Mouse (Mus musculus) 416B (cell line): ENCODE measurements around the gene Slco1a5.
"Not testable (repeated sequence)": the region's sequence is repeated elsewhere in the genome, so short reads cannot be mapped to it uniquely, and the experiment has no call there.

Experiments used
- DNase-seq: peaks from one replicate; pipeline ENCODE4 v3.0.0; 2011; ENCODE audit warnings: low read depth

The Slco1a5 gene

DNA sequence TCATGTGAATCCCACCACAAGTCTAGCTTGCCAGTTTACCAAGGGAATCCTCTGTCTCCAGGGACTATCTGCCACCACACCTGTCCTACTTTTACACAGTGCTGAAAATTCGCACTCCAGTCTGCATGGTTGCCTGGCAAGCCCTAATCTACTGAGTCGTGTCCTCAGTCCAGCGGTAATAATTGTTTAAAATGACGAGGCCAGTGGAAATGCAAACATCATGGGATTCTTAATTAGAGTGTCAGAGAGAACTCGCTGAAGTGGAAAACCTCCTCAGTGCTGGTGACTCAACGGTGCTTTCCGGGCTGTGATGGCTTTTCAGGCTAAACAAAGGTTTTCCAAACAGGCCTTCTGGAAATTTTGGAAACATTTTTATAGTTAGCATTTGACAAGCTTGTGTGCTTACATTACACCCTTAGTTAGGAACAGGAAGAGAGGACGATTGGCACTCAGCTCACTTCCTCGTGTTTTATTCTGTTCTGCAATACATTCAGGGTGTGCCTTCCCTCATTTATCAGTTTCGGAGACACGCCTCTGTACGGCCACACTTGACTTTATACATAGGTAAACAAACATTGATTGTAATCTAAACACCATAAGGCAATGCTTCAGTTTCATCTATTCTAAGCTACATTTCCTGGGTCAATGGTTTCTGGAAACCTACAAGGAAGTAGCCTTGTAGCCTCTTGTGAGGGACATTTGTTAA, 33.2 kb downstream of the Slco1a5 start:
- no peak for DNase-seq

DNA sequence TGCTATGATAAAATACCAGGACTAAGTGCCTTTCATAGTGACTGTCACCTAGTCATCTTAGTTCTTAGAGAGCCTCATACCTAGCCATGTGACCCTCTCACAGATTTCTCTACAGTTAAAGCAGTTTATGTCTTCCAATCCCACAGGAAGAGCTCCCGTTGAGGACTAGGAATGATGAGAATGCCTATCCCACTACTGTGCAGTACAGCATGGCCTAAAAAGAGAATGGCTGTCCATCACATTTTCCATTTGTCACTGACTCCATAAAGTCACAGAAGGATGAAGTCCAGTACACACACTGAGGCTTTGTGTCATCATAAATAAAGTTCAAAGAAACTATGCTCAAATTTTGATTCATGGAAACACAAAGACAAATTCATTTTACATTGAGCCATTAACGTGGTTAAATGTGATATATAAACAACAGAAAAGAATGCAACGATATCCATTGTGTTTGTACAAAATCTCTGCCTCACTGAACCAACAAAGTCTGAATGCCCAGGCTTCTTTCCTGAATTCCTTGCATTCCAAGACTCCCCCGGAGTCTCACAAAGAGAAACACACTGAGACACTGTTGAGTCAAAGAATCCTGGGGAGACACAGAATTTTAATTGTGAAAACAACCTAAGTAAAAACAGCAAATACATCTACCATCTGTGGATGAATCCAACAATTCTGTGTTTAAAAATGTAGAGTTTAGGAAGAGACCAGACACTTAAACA, 46.9 kb downstream of the Slco1a5 start:
- DNase-seq = no peak

DNA sequence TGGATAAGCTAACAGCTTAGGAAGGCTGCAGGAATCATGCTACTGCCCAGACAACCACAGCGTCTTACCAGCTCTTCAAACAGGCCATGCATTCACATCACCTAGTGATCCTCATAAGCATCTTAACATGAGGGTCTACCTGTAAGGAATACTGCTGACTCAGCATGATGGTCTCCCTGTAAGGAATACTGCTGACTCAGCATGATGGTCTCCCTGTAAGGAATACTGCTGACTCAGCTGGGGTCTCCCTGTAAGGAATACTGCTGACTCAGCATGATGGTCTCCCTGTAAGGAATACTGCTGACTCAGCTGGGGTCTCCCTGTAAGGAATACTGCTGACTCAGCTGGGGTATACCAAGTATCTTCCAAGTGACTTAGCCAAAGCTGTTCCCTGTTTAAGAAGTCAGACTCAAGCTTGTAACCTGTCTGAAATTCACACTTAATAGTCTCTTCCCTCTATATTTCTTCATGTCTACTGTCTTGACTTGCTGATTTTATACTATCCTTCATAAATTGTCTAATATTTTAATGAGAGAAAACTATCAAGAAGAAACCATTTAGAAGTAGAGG, 72.0 kb downstream of the Slco1a5 start:
- not testable (repeated sequence) for DNase-seq

DNA sequence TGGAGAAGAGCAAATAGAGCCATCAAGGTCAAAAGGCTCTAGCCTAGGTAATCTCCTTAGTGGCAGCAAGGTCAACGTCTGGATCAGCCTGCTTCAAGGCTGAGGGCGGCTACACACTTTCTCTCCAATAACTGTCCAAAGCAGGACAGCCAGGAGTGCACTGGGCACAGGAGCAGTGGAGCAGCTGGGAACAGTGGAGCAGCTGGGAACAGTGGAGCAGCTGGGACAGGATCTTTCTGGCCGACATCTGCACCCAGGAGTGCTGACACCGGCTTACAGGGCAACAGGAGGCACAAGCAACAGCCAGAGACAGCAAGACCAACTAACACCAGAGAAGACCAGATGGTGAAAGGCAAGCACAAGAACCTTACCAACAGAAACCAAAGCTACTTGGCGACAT, 77.7 kb downstream of the Slco1a5 start:
- DNase-seq = no peak

DNA sequence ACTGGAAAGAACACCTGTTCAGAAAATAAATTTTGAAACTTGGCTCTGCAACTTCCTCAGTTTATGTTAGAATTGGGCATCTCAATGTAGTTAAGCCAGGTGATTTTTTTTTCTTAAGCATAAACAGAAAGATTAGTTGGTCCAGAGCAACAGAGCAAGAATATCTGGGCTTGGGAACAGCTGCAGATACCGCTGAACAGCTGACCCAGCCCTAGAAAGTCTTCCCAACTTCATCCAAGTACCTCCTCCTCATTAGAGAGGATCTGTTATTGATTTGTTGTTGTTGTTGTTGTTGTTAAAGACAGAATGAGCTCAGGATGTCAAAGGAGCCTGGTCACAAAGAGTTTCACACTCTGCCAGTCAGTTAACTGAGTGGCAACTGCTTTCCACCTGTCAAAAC, 83.3 kb downstream of the Slco1a5 start:
- no peak for DNase-seq

DNA sequence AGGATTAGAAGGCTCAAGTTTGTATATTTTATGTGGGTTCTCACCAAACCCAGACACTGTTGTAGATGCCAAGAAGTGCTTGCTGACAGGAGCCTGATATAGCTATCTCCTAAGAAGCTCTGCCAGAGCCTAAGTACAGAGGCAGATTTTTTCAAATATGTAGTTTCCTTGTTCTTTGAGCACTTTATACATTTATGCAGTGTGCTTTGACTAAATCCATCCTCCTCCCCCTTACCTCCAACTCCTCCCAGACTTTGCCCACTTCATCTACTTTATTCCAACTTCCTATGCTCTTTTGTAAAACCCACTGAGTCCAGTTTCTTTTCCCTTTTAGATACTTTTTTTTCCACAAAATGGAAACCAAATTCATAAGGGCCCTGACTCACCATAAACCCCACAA, 102.6 kb downstream of the Slco1a5 start:
- DNase-seq = no peak

DNA sequence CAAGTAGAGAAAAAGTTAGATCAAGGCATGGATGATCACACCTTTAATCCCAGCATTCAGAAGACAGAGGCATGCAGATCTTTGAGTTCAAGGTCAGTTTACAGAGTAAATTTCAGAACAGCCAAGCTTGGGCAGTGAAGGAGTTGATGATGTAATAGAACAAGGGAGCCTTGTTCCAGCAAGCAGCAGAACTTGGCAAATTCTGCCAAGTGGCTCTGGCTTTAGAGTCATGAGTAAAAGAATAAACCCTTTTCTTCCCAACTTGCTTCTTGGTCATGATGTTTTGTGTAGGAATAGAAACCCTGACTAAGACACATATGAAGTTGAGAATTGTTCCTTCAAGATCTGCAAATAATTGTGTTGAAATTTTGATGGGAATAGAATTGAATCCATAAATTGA, 111.0 kb downstream of the Slco1a5 start:
- no peak for DNase-seq

DNA sequence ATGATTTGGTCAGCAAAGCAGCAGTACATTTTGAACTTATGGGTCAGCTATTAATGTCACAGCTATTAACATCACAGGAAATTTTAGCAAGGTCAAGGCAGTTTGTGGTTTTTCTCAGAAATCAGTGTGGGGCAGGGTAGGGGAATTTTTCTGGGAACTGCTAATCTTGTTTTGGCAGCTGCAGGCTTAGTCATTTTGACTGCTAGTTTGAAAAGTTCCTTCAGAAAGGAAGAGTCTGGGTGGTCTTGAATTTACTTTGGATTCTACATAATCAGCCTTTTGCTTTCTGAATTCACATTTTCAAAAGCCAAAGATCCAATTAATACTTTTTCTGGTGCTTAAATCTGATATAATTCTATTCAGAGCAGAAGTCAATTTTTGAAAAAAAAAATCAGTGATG, 113.0 kb downstream of the Slco1a5 start:
- DNase-seq = no peak

DNA sequence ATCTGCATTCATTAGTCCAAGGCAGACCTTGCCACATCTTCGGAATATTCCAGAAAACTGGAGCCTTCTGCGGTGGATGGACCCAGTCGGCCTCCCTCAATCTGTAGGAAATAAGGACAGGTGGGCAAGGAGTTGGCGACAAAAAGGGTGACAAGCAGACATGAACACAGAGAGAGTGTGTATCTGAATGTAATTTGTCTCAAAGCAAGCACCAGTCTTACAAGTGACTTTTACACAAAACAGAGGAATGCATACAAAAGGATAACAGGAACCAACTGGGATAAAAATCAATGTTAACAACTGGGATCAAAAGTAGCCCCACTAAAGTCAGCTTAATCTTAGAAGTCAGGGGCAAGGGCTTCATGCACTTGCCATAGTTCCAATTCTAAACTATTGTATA, 114.4 kb downstream of the Slco1a5 start, which contains the start of gene Slco1a6:
Gene Slco1a6, minus strand, starts transcription at position 101 of the 400 bp plus-strand sequence.
- no peak for DNase-seq

DNA sequence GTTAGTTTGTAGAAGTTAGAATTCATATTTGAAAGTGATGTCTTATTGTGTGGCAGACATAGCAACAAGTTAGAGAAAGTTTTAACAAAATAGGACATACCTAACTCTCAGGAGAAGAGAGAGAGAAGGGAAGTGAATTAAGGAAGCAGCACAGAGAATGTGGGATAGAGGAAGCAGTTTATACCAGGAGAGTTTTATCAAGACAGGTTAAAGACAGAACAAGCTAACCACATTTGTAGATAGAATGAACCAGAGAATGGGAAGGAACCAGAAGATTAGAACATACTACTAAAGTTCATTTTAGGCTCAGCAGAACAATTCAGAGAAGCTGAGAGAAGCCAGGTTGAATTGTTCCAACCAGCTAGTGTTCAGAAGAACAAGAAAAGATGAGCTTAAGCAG, 122.3 kb downstream of the Slco1a5 start:
- DNase-seq = no peak

DNA sequence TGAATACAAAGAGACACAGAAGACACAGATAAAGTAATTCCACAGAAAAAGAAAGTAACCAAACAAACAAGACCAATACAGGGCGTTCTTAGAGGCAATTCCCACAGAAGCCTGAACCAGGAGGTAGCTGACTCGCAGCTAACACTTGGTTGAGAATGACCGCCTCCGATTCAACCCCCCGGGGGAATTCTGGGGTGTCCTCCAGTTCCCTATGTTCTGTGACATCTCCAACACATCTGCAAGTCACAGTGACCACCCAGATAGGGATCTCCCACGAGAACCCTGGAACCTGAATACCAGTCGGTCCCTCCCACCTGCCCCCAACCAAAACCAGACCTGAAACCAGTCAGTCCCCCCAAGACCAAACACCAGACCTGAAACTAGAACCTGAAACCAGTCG, 128.5 kb downstream of the Slco1a5 start:
- no peak for DNase-seq

DNA sequence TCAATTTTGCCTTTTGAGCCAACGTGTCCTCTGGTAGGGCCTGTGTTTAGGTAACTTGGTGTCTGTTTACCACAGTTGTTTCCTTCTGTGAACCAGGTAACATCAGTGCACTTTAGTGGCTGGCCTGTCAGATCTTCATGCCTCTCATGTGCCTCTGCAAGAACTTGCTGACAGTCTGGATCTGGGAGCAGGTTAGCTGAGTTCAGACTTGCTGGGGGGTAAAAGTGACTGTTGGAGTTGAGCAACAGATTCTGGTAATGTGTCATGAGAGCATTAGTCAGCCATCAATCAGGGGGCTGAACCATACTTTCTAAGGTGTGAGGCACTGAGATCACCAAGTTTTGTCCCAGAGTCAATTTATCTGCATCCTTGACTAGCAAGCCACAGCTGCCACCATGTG, 130.8 kb downstream of the Slco1a5 start:
- no peak for DNase-seq

DNA sequence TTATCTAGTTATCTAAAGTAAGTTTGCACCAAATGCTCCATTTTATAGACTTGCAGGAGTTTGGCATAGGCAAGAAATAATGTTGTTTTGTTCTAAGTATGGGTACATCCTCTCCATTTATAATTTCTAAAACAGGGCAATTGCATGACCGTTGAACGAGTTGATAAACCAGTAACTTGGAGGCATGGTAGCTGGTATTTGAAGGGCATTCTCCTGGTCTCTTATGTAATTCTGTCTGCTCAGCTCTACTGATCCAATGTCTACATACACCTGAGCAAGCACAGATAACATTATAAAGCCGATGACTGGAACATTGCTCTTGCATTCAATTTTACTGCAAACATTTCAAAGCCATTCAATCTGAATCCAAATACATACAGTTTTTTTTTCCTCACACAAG, 135.4 kb downstream of the Slco1a5 start:
- DNase-seq = no peak

DNA sequence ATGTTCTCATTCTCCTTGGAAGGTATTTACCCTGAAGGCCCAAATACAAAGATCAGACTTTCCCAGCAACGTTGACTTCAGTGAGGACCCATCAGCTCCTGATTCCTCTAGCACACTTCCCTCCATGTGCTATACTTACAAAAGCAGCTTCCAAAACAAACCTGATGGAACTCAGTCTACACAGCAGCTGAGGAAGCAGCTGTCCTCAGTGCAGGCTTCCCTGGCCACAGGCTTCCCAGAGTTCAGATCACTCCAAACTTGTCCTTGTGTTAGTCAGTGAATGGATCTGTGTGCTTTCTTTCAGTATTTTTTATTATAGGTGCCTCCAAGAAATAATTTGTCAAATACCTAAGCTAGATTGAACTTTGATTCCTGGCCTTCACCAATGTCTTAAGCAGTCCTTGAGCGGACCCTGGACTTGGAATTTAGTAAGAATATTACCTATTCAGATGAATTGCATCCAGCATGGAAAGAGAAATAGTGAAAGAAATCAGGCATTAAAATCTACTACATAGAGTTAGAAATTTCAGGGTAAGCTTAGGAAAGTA, 136.8 kb downstream of the Slco1a5 start:
- DNase-seq = no peak
